Mouse (Mus musculus): ENCODE measurements around the gene Aldh16a1.

The Aldh16a1 gene

DNA sequence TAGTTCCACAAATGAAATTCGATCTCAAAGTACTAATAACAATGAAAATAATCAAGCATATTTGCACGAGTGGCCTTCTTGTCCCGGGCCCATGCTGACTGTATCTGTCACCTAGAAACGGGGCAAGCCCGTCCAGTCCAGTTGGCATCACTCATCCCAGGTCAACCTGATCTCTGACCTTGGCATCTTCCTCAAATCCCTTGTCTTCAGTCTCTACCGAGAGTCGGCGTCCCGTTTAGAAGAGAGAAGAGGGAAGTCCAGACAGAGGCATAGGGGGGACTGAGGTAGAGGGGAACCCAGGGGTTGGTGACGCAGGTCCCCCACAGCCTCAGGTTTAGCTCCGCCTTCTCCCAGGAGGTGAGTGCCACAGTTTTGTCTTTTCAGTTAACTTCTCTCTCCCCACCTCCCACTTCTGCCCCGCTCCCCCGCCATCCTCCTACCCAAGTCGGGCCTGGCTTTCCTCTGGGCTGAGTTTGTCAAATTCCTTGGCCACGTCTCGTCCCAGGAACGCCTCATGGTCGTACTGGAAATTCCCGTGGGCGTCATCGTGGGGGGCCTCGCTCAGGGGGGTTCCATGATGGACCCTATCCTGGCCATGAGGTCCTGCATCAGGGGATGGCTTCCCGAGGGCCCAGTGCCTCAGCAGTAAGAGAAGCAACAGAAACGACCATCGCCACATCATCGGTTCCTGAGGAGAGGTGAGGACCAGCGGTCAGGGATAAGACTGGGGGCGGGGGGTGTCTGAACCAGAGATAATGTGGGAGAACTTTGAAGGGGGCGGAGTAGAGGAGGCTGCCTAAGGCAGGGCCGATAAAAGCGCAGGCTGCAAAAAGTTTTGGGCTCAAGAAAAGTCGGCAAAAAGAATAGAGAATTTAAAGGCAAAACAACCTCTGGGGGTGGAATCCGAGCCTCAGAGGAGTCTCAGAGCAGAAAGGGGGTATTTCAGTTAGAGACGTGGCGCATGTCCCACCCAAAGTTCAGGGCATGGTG, 63.1 kb downstream of the Aldh16a1 start:
- DNase-seq (ENCODE audit: low read depth, low spot score) = no peak
